Mouse (Mus musculus) CD4-positive, CD25-positive, alpha-beta regulatory T cell, adult 9 weeks (primary cell): ENCODE measurements around the gene Sfr1. TPM values are rescaled to one million over a fixed set of nuclear protein-coding genes. Genes with fewer than 3 reads are reported as not detected.

ENCODE experiments used
- polyA plus RNA-seq: library from polyadenylated mRNA; unstranded; fragments of 100-300 nt; shearing (Covaris generic); gene quantifications from one replicate; pipeline ENCODE4 v1.2.1, GENCODE M21; 2017

Sfr1 gene
- polyA plus RNA-seq = 175 TPM

DNA sequence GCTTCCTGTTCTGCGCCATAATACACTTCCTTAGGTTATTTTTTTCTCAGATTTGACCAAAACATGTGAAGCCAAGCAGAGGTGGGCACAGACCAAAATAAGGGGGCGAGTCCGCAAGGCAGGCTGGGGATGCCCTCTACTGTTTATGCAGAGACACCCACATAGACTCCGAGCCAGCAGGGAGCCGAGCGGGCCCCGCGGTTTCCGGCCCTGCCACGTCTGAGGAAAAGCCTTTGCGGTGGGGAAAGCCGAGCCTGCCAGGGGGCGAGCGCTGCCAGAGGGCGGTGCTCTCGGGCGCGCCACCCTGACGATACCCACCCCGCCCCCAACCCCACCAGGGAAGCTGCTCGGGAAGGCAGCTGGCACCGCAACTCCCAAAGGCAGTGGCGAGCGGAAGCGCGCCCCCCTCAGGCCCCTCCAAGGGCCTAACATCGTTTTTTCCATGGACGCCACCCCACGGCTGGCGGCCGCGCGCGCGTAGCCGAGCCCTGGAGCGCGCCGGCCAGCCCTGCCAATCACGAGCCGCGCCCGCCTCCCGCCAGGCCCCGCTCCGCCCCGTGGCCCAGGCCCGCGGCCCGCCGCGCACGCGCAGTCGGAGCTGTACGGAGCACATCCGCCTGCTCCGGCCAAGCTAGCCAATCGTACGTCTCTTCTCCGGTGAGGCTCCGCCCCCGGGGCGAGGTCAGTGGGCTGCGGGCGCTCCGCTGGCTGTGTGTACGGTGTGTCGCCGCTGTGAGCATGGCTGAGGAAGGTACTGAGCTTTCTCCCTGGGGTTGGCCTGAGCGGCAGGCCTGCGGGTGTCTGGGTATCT, at the start of gene Sfr1:
Sfr1 (plus strand) TSS at position 612 of the 811 bp plus-strand sequence.

DNA sequence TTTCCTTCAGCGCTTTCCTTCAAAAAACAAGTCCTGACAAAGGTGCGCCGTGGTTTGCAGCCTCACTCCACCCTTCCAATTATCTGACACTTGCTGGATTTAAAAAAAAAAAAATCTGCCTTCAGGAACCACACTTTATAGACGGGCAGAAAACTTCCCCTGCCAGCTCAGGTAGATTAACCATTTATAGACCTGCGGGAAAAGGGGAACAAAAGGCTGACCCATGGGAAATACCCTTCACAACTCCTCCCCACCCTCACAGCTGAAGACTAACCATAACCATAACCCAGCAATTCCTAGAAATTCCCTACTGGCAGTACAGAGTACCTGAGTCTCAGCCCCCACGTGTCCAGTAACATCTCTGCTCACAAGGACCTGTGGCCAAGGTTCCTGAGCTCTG, 39.5 kb upstream of the Sfr1 start, which contains the start of gene Col17a1:
Col17a1 (minus strand) TSS at position 101 of the 400 bp plus-strand sequence.

Other genes with a start within 250 kb of the Sfr1 start
- gene Stn1, start 194.2 kb upstream of the Sfr1 start, polyA plus RNA-seq = 38.7 TPM
- 10.5 TPM for gene Slk, start 152.0 kb upstream of the Sfr1 start, polyA plus RNA-seq
- gene Col17a1, start 39.6 kb upstream of the Sfr1 start, polyA plus RNA-seq = not detected
- gene Gsto1, start 123.3 kb downstream of the Sfr1 start, polyA plus RNA-seq = 95.8 TPM
- gene Gsto2, start 133.9 kb downstream of the Sfr1 start, polyA plus RNA-seq = 0.56 TPM
- 0.30 TPM for gene Cfap43, start 187.6 kb downstream of the Sfr1 start, polyA plus RNA-seq
- 55.5 TPM for gene Itprip, start 187.6 kb downstream of the Sfr1 start, polyA plus RNA-seq
- gene Cfap58, start 206.0 kb downstream of the Sfr1 start, polyA plus RNA-seq = not detected